Mouse (Mus musculus) cerebellum, adult 11 months (tissue): ENCODE results near the gene Stxbp6.
"Not testable (repeated sequence)": the region's sequence is repeated elsewhere in the genome, so short reads cannot be mapped to it uniquely, and the experiment has no call there.

ENCODE experiments used
- DNase-seq: peaks from one replicate; pipeline ENCODE4 v3.0.0; 2022

Stxbp6 gene

GRCm38 (mm10) chr12:45053319-45053718 lies 21.2 kb downstream of the Stxbp6 start:
- no peak for DNase-seq

GRCm38 (mm10) chr12:45052860-45053259 lies 21.6 kb downstream of the Stxbp6 start:
- no peak for DNase-seq

- no peak for DNase-seq
These were observed 24.6 kb downstream of the Stxbp6 start for GRCm38 (mm10) chr12:45049894-45050293.

- DNase-seq, result not testable (repeated sequence)
These were observed 26.8 kb downstream of the Stxbp6 start for GRCm38 (mm10) chr12:45047711-45048110.

- DNase-seq, result no peak
These were observed 27.3 kb downstream of the Stxbp6 start for GRCm38 (mm10) chr12:45047172-45047571.

GRCm38 (mm10) chr12:45044581-45044980 lies 29.9 kb downstream of the Stxbp6 start:
- DNase-seq, result no peak

- no peak for DNase-seq
These were observed 31.9 kb downstream of the Stxbp6 start for GRCm38 (mm10) chr12:45042591-45043091.

- no peak for DNase-seq
These were observed 37.0 kb downstream of the Stxbp6 start for GRCm38 (mm10) chr12:45037496-45037895.

- DNase-seq, result no peak
These were observed 37.4 kb downstream of the Stxbp6 start for GRCm38 (mm10) chr12:45037091-45037490.

- no peak for DNase-seq
These were observed 43.8 kb downstream of the Stxbp6 start for GRCm38 (mm10) chr12:45030681-45031080.

GRCm38 (mm10) chr12:45026347-45026746 lies 48.2 kb downstream of the Stxbp6 start:
- no peak for DNase-seq

GRCm38 (mm10) chr12:45020018-45020417 lies 54.5 kb downstream of the Stxbp6 start:
- no peak for DNase-seq

- DNase-seq, result no peak
These were observed 55.3 kb downstream of the Stxbp6 start for GRCm38 (mm10) chr12:45019059-45019822.

GRCm38 (mm10) chr12:45013246-45013756 lies 61.2 kb downstream of the Stxbp6 start:
- no peak for DNase-seq

- no peak for DNase-seq
These were observed 62.9 kb downstream of the Stxbp6 start for GRCm38 (mm10) chr12:45011436-45012089.

- no peak for DNase-seq
These were observed 63.5 kb downstream of the Stxbp6 start for GRCm38 (mm10) chr12:45011006-45011405.

GRCm38 (mm10) chr12:45009984-45010611 lies 64.4 kb downstream of the Stxbp6 start:
- no peak for DNase-seq

GRCm38 (mm10) chr12:45006569-45006968 lies 67.9 kb downstream of the Stxbp6 start:
- no peak for DNase-seq

GRCm38 (mm10) chr12:45006049-45006448 lies 68.5 kb downstream of the Stxbp6 start:
- DNase-seq, result no peak

GRCm38 (mm10) chr12:45001996-45002395 lies 72.5 kb downstream of the Stxbp6 start:
- no peak for DNase-seq

GRCm38 (mm10) chr12:44997422-44997821 lies 77.1 kb downstream of the Stxbp6 start:
- no peak for DNase-seq

- DNase-seq, result no peak
These were observed 77.6 kb downstream of the Stxbp6 start for GRCm38 (mm10) chr12:44996897-44997296.

- DNase-seq, result no peak
These were observed 78.2 kb downstream of the Stxbp6 start for GRCm38 (mm10) chr12:44996274-44996673.

GRCm38 (mm10) chr12:44993391-44993790 lies 81.1 kb downstream of the Stxbp6 start:
- DNase-seq, result no peak
